Mouse (Mus musculus) CD4-positive, CD25-positive, alpha-beta regulatory T cell, adult 2 months (primary cell): ENCODE data around the gene Elmod2.

Experiments
- DNase-seq: peaks from one replicate; pipeline ENCODE4 v3.0.0-alpha.2; 2012; ENCODE audit warnings: low read depth, low spot score

The Elmod2 gene

GRCm38 (mm10) chr8:83278431-83278830 lies 53.9 kb downstream of the Elmod2 start:
- no peak for DNase-seq

- DNase-seq = no peak
Measured at GRCm38 (mm10) chr8:83274470-83274869, 57.8 kb downstream of the Elmod2 start.

GRCm38 (mm10) chr8:83272464-83272863 lies 59.8 kb downstream of the Elmod2 start:
- DNase-seq = no peak

GRCm38 (mm10) chr8:83271172-83271571 lies 61.1 kb downstream of the Elmod2 start:
- no peak for DNase-seq
